11 mouse cellular contexts compared by ENCODE assay signal in genomic region chr9:96350476-96350875, GRCm38 (mm10). TPM values are rescaled to one million over a fixed set of nuclear protein-coding genes. Genes with fewer than 3 reads are reported as not detected.
DNase-seq lines count a peak whose midpoint lies in the region; ATAC-seq lines count a peak whose summit lies in the region.
"Had no signal": no experiment of that assay in that cellular context is flagged by ENCODE, and none has a peak within 500 bp of the region (broad histone marks: within the 10 kb centered on the region; RNA-seq: fewer than 3 reads in every experiment).

No protein-coding gene starts in this region.

- peaks cover 2% of the 10 kb centered on the region; the same call in 1 of the 2 replicates for H3K36me3 ChIP-seq in kidney, embryonic 16.5 days (ENCODE audit: insufficient read depth, low read length)
- H3K36me3 ChIP-seq in stomach, embryonic 16.5 days (ENCODE audit: control insufficient read depth, insufficient read depth, low read length), result no peaks in the 10 kb centered on the region

- 66% methylated on average over 3 of the region's 3 CpGs for WGBS in kidney, embryonic 16.5 days
- 60% methylated on average over 3 of the region's 3 CpGs for WGBS in stomach, embryonic 16.5 days

- H3K4me1 ChIP-seq in kidney, embryonic 16.5 days (ENCODE audit: insufficient read depth, low read length), result peaks cover 3% of the 10 kb centered on the region; the same call in 1 of the 2 replicates
- H3K4me1 ChIP-seq in stomach, embryonic 16.5 days (ENCODE audit: control insufficient read depth, insufficient read depth, low read length), result peaks cover 10% of the 10 kb centered on the region; the same call in 1 of the 2 replicates

- H3K27me3 ChIP-seq in kidney, embryonic 16.5 days (ENCODE audit: insufficient read depth, low read length), result no peaks in the 10 kb centered on the region
- H3K27me3 ChIP-seq in stomach, embryonic 16.5 days (ENCODE audit: control insufficient read depth, insufficient read depth, low read length), result no peaks in the 10 kb centered on the region
- H3K27me3 ChIP-seq: limb, embryonic 13.5 days had no signal

- peak overlapping the region; percentile 25; the same call in 1 of the 2 replicates for H3K27ac ChIP-seq in kidney, embryonic 16.5 days (ENCODE audit: low read length)
- peak overlapping the region; percentile 49 for H3K27ac ChIP-seq in stomach, embryonic 16.5 days (ENCODE audit: low read length)
- H3K27ac ChIP-seq: limb, embryonic 13.5 days had no signal

- DNase-seq in kidney, postnatal 14 days, result no peak
- peak; percentile 88 for DNase-seq in CD4-positive helper T cell, adult 2 months (ENCODE audit: low read depth, low spot score)
- peak; percentile 89 for DNase-seq in T-cell, adult 2 months (ENCODE audit: low spot score)
- DNase-seq in frontal cortex, postnatal 14 days (ENCODE audit: low spot score in 2 of 2), result no peak
- DNase-seq in left cerebral cortex, adult 11 months (ENCODE audit: low spot score), result no peak

- no peak overlapping the region for H3K9ac ChIP-seq in kidney, embryonic 16.5 days (replicated peaks; ENCODE audit: low read length)
- H3K9ac ChIP-seq in stomach, embryonic 16.5 days (ENCODE audit: low read length), result no peak overlapping the region
- H3K9ac ChIP-seq: limb, embryonic 13.5 days; lung, embryonic 14.5 days had no signal

- no peak overlapping the region for H3K4me3 ChIP-seq in kidney, embryonic 16.5 days (ENCODE audit: low read length)
- no peak overlapping the region for H3K4me3 ChIP-seq in stomach, embryonic 16.5 days (replicated peaks; ENCODE audit: low read length)
- H3K4me3 ChIP-seq: erythroblast, embryonic 14.5 days; limb, embryonic 13.5 days had no signal

- no peak for ATAC-seq in kidney, embryonic 16.5 days (ENCODE audit: low FRiP score, low TSS enrichment)
- no peak for ATAC-seq in stomach, embryonic 16.5 days (ENCODE audit: insufficient read depth, low FRiP score)

- no peak overlapping the region for H3K4me2 ChIP-seq in kidney, embryonic 16.5 days (replicated peaks; ENCODE audit: low read depth, low read length)
- no peak overlapping the region for H3K4me2 ChIP-seq in stomach, embryonic 16.5 days (ENCODE audit: low read depth, low read length)
- H3K4me2 ChIP-seq: limb, embryonic 13.5 days; lung, embryonic 14.5 days had no signal

- H3K9me3 ChIP-seq in kidney, embryonic 16.5 days (ENCODE audit: low read length), result no peaks in the 10 kb centered on the region
- H3K9me3 ChIP-seq in stomach, embryonic 16.5 days (replicated peaks; ENCODE audit: control insufficient read depth, low read length), result no peaks in the 10 kb centered on the region
- H3K9me3 ChIP-seq: G1E; limb, embryonic 13.5 days had no signal

RNA-seq across cellular contexts. Expression of gene Atp1b3, which starts 13.8 kb away (rescaled TPM):
- polyA plus RNA-seq in kidney, embryonic 16.5 days (2015; fragmentation: Nextera tagmentation; extraction: Ambion mirVana), result 178 and 186 TPM in 2 replicates
- 165 and 167 TPM in 2 replicates for polyA plus RNA-seq in stomach, embryonic 16.5 days (2015; fragmentation: Nextera tagmentation; extraction: Ambion mirVana)

Comparison
In these comparisons a context has a peak if more than half of its experiments do, and no peak if none do; other contexts are left out.
1. DNase-seq: peak in CD4-positive helper T cell, adult 2 months (single experiment) and T-cell, adult 2 months (single experiment); none in kidney, postnatal 14 days (single experiment), frontal cortex, postnatal 14 days (0 of 2) and left cerebral cortex, adult 11 months (single experiment).